Mouse (Mus musculus): ENCODE data around the gene Ibsp. TPM values are rescaled to one million over a fixed set of nuclear protein-coding genes. Genes with fewer than 3 reads are reported as not detected.
A peak's percentile ranks its signal among the peaks of the same experiment; 100 is the strongest.

Gene Ibsp
- total and polyA plus RNA-seq, 3 experiments, result 0.12 TPM; not detected in 2

- intact Hi-C loops (cut with DNase I), result no loop called here
- H3K4me3 ChIP-seq, result no peak overlapping the region
- no peaks in the 10 kb centered on the region for H3K79me2 ChIP-seq (replicated peaks; ENCODE audit: control insufficient read depth, insufficient read depth, low read length)
- no peak overlapping the region for H3K27ac ChIP-seq
- no peak overlapping the region for H3K9ac ChIP-seq (ENCODE audit: low read depth, low read length)
- WGBS, result 75% methylated on average over 5 of the region's 5 CpGs
- H3K36me3 ChIP-seq (ENCODE audit: control insufficient read depth, insufficient read depth, low read length), result no peaks in the 10 kb centered on the region
- H3K4me1 ChIP-seq (ENCODE audit: control insufficient read depth, insufficient read depth, low read length), result peaks cover 2% of the 10 kb centered on the region
- no peak for DNase-seq
- no peak for TF ChIP-seq CTCF (IDR thresholded peaks at IDR 0.05)
- no peak for TF ChIP-seq POLR2A (IDR thresholded peaks at IDR 0.05; ENCODE audit: insufficient read depth, low read depth, low read length)
- no peak for TF ChIP-seq EP300 (IDR thresholded peaks at IDR 0.05; ENCODE audit: insufficient read depth, low read depth, low read length)
- H3K27me3 ChIP-seq (ENCODE audit: control insufficient read depth, insufficient read depth, low read length), result no peaks in the 10 kb centered on the region
Measured at GRCm38 (mm10) chr5:104329381-104329780, 30.4 kb downstream of the Ibsp start.

- H3K79me2 ChIP-seq (replicated peaks; ENCODE audit: control insufficient read depth, insufficient read depth, low read length), result no peaks in the 10 kb centered on the region
- H3K4me3 ChIP-seq, result no peak overlapping the region
- H3K9ac ChIP-seq (ENCODE audit: low read depth, low read length), result no peak overlapping the region
- intact Hi-C loops (cut with DNase I), result loop anchor here (5.0 kb wide), 2 partner anchors 198 to 258 kb away; no protein-coding TSS in a partner anchor
- peaks cover 2% of the 10 kb centered on the region for H3K4me1 ChIP-seq (ENCODE audit: control insufficient read depth, insufficient read depth, low read length)
- 55% methylated on average over 5 of the region's 5 CpGs for WGBS
- DNase-seq, result no peak
- no peak for TF ChIP-seq EP300 (IDR thresholded peaks at IDR 0.05; ENCODE audit: insufficient read depth, low read depth, low read length)
- no peak for TF ChIP-seq CTCF (IDR thresholded peaks at IDR 0.05)
- TF ChIP-seq POLR2A (IDR thresholded peaks at IDR 0.05; ENCODE audit: insufficient read depth, low read depth, low read length), result no peak
- no peak overlapping the region for H3K27ac ChIP-seq
- no peaks in the 10 kb centered on the region for H3K27me3 ChIP-seq (ENCODE audit: control insufficient read depth, insufficient read depth, low read length)
- H3K36me3 ChIP-seq (ENCODE audit: control insufficient read depth, insufficient read depth, low read length), result no peaks in the 10 kb centered on the region
Measured at GRCm38 (mm10) chr5:104330088-104330487, 31.1 kb downstream of the Ibsp start.

- no peak for DNase-seq
- no peak overlapping the region for H3K27ac ChIP-seq
- intact Hi-C loops (cut with DNase I), result loop anchor here (5.0 kb wide), 2 partner anchors 200 to 260 kb away; no protein-coding TSS in a partner anchor
- WGBS, result 46% methylated on average over 3 of the region's 3 CpGs
- H3K27me3 ChIP-seq (ENCODE audit: control insufficient read depth, insufficient read depth, low read length), result no peaks in the 10 kb centered on the region
- no peak overlapping the region for H3K9ac ChIP-seq (ENCODE audit: low read depth, low read length)
- no peaks in the 10 kb centered on the region for H3K79me2 ChIP-seq (replicated peaks; ENCODE audit: control insufficient read depth, insufficient read depth, low read length)
- H3K4me3 ChIP-seq, result no peak overlapping the region
- no peaks in the 10 kb centered on the region for H3K36me3 ChIP-seq (ENCODE audit: control insufficient read depth, insufficient read depth, low read length)
- peaks cover 2% of the 10 kb centered on the region for H3K4me1 ChIP-seq (ENCODE audit: control insufficient read depth, insufficient read depth, low read length)
- TF ChIP-seq CTCF (IDR thresholded peaks at IDR 0.05) (no peak), POLR2A (IDR thresholded peaks at IDR 0.05; ENCODE audit: insufficient read depth, low read depth, low read length) (no peak), EP300 (IDR thresholded peaks at IDR 0.05; ENCODE audit: insufficient read depth, low read depth, low read length) (no peak)
Measured at GRCm38 (mm10) chr5:104332296-104332695, 33.3 kb downstream of the Ibsp start.

- H3K4me1 ChIP-seq (ENCODE audit: control insufficient read depth, insufficient read depth, low read length), result peaks cover 2% of the 10 kb centered on the region
- no peak overlapping the region for H3K9ac ChIP-seq (ENCODE audit: low read depth, low read length)
- no peak overlapping the region for H3K4me3 ChIP-seq
- no peak for TF ChIP-seq EP300 (IDR thresholded peaks at IDR 0.05; ENCODE audit: insufficient read depth, low read depth, low read length)
- peak; percentile 94 for TF ChIP-seq CTCF (IDR thresholded peaks at IDR 0.05)
- WGBS, result 10% methylated on average over 7 of the region's 7 CpGs
- H3K36me3 ChIP-seq (ENCODE audit: control insufficient read depth, insufficient read depth, low read length), result no peaks in the 10 kb centered on the region
- no peaks in the 10 kb centered on the region for H3K79me2 ChIP-seq (replicated peaks; ENCODE audit: control insufficient read depth, insufficient read depth, low read length)
- no peak overlapping the region for H3K27ac ChIP-seq
- H3K27me3 ChIP-seq (ENCODE audit: control insufficient read depth, insufficient read depth, low read length), result no peaks in the 10 kb centered on the region
- intact Hi-C loops (cut with DNase I), result loop anchor here (1.0 to 5.0 kb wide), 3 partner anchors 114 to 261 kb away; no protein-coding TSS in a partner anchor
- DNase-seq, result peak; percentile 30 to 42
Measured at GRCm38 (mm10) chr5:104333231-104333640, 34.3 kb downstream of the Ibsp start.

GRCm38 (mm10) chr5:104333643-104334042, 34.7 kb downstream of the Ibsp start:
- 73% methylated on average over 6 of the region's 6 CpGs for WGBS
- H3K4me3 ChIP-seq, result no peak overlapping the region
- H3K9ac ChIP-seq (ENCODE audit: low read depth, low read length), result no peak overlapping the region
- no peak for TF ChIP-seq POLR2A (IDR thresholded peaks at IDR 0.05; ENCODE audit: insufficient read depth, low read depth, low read length)
- TF ChIP-seq EP300 (IDR thresholded peaks at IDR 0.05; ENCODE audit: insufficient read depth, low read depth, low read length), result no peak
- TF ChIP-seq CTCF (IDR thresholded peaks at IDR 0.05), result no peak
- peaks cover 2% of the 10 kb centered on the region for H3K4me1 ChIP-seq (ENCODE audit: control insufficient read depth, insufficient read depth, low read length)
- H3K27me3 ChIP-seq (ENCODE audit: control insufficient read depth, insufficient read depth, low read length), result no peaks in the 10 kb centered on the region
- H3K36me3 ChIP-seq (ENCODE audit: control insufficient read depth, insufficient read depth, low read length), result no peaks in the 10 kb centered on the region
- no peaks in the 10 kb centered on the region for H3K79me2 ChIP-seq (replicated peaks; ENCODE audit: control insufficient read depth, insufficient read depth, low read length)
- DNase-seq, result no peak
- intact Hi-C loops (cut with DNase I), result loop anchor here (1.0 to 5.0 kb wide), 3 partner anchors 114 to 261 kb away; no protein-coding TSS in a partner anchor
- no peak overlapping the region for H3K27ac ChIP-seq

- intact Hi-C loops (cut with DNase I), result loop anchor here (5.0 kb wide), 2 partner anchors 202 to 262 kb away; no protein-coding TSS in a partner anchor
- 78% methylated on average over 14 of the region's 14 CpGs for WGBS
- DNase-seq, result no peak
- Histone ChIP-seq H3K4me3 (no peak overlapping the region), H3K36me3 (ENCODE audit: control insufficient read depth, insufficient read depth, low read length) (no peaks in the 10 kb centered on the region), H3K4me1 (ENCODE audit: control insufficient read depth, insufficient read depth, low read length) (peaks cover 2% of the 10 kb centered on the region), H3K79me2 (replicated peaks; ENCODE audit: control insufficient read depth, insufficient read depth, low read length) (no peaks in the 10 kb centered on the region), H3K27me3 (ENCODE audit: control insufficient read depth, insufficient read depth, low read length) (no peaks in the 10 kb centered on the region), H3K27ac (no peak overlapping the region), H3K9ac (ENCODE audit: low read depth, low read length) (no peak overlapping the region)
- TF ChIP-seq POLR2A (IDR thresholded peaks at IDR 0.05; ENCODE audit: insufficient read depth, low read depth, low read length), result no peak
- TF ChIP-seq CTCF (IDR thresholded peaks at IDR 0.05), result no peak
- TF ChIP-seq EP300 (IDR thresholded peaks at IDR 0.05; ENCODE audit: insufficient read depth, low read depth, low read length), result no peak
Measured at GRCm38 (mm10) chr5:104334516-104334915, 35.5 kb downstream of the Ibsp start.
